Mouse (Mus musculus): ENCODE measurements around the gene Olfr275.
"Not testable (repeated sequence)": the region's sequence is repeated elsewhere in the genome, so short reads cannot be mapped to it uniquely, and the experiment has no call there.

Gene Olfr275

DNA sequence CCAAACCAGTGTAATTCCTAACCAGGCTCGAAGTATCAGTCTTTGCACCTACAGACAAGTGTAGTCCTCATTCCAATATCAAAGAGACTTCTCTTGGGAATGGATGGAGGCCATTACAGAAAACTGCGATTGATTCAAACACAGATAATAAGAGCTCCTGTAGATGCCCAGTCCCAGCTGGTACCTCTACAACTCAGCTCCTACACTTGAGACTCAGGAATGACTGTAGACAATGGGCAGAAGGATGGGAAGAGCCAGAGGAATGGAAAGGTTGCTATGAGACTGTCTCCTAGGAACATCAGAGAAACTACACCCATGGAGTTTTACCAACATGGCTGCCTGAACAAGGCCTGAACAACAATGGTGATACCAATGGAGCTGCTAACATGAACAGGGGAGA is at the start of gene Olfr275:
Gene Olfr275 (plus strand): TSS at position 301 of the 400 bp plus-strand sequence.
- no peak for DNase-seq

DNA sequence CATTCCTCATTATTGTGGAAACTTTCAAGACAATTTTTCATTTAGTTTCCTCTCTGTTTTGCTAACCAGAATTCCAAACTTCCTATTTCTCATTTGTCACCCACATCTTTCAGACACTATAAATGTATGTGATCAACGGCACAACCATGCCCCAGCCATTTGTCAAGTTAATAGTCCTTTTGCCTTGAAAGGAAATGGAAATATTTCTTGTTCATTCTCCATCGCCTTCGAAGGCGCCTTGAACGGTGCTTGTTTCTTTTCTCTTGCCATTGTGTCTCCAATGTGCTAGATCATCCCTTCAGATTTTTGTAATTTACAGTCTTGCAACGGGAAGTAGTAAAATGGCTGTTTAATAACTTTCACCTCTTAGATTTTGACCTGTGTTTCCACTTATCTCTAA is 48.8 kb upstream of the Olfr275 start:
- no peak for DNase-seq

DNA sequence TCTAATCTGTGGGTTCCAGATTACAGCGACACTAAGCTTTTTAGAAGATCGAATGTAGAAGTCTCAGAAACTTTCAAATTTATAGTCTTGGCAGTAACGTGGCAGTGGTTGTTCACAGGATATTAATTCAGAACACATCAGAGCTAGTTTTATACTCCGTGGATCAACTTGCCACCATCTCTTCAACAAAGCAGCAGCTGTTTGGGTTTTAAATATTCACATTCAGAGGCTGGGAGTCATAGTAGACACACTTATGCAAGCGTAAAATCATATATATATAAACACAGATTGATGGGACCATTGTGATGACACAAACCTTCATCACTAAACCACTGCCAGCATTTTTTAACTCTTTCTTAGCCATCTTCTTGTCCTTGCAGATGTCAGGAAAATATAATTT is 42.2 kb upstream of the Olfr275 start:
- no peak for DNase-seq

DNA sequence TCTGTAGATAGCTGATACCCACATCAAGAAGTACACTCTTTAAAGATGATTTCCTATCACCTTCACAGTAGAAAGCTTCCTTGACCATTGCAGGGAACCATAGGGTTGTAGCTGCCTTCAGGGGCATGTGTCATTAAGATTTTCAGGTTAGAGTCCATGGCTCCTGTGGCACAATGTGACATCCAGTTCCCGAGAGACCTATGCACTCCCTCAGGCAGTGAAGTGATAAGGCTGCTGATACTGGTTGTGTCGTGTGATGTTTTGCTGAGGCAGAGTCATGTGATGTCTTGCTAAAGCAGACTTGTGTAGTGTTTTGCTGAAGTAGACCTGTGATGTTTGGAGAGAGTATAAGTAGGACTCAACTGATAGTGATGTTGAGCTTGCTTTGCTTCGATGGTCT is 14.4 kb upstream of the Olfr275 start:
- no peak for DNase-seq

DNA sequence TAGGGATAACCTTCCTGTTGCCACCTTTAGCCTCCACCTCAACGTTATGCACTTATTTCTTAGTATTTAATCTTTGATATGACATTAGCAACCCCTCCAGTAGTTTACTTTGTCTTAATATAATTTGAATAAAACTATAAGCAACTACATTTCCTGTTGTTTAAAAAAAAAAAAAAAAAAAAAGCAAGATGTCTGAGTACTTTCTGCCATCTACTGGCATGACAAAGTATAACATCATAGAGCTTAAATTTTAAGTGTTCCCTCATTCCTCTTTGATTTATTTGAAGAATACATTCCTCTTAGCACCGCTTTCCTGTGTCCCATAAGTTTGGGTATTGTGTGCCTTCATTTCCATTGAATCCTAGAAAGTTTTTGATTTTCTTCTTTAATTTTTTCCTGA is 2.5 kb upstream of the Olfr275 start:
- DNase-seq, result no peak

DNA sequence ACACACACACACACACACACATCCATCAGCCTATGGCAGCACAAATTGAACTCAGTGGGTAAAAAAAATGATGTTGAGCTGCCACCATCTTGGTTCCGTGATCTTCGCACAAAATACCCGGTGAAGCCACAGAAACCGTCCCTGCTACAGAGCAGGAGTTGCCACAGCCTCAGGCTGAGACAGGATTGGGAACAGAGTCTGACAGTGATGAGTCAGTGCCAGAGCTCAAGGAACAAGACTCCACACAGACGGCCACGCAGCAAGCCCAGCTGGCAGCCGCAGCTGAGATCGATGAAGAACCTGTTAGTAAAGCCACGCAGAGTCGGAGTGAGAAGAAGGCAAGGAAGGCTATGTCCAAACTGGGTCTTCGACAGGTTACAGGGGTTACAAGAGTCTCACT is 7.0 kb downstream of the Olfr275 start:
- DNase-seq, result no peak

DNA sequence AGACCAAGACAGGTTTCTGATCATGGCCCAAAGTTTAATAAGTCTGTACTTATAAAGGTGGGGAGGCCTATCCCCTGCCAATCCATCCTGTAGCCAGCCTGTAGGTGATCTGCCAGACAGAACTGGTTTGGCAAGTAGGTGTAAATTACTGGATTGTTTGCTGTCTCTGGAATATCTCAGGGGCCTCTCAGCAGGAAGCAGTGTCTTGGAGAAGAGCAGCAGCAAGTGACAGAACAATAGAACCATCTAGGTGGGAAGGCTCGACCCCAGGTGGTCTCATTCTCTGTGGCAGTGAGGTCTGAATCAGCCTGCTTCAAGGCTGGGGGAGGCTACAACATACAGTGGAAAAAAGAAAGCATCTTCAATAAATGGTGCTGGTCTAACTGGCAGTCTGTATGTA is 31.0 kb downstream of the Olfr275 start:
- DNase-seq, result not testable (repeated sequence)

DNA sequence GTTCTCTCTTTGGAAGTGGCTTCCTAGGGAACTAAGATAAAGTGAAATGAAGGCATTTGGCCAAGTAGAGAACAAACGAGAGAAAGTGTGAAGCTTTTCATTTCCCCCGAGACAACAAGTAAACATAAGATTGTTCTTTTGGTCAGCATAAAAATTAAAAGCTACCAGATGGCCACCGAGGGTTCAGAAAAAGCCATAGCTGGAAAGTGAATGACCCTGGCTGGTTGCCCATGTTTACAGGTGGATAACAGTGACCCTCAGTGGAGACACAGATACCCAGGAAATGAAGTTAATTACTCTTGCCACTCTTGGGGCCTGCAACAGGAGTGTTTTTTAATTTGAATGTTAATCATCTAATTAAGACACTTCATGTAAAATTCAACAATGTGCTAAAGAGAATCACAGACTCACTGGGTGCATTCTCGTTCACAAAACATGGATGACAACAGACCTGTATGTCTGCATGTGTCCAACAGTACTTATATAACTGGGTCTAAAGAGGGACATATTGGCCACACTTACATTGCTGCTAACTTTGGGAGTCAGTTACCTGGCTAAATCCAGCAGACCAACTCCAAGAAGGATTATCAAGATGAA is 34.7 kb downstream of the Olfr275 start:
- peak; percentile 36 to 68 for DNase-seq

DNA sequence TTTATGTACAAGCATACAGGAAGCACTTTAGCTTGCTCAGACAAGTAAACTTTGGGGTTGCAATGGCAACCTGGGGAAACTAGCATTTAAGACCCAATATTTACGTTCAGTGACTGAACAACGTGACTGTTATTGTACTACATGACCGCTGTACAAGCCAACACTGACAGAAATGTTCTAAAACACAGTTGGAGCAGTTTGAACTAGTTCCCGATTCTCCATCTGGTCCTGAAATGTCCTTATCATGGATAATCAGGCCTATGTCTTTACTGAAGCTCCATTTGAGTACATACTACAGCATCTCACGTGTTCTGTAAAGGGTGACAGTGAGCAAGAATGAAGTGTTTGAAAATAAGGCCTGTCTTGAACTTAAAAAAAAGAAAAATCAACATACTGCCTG is 35.3 kb downstream of the Olfr275 start:
- no peak for DNase-seq

DNA sequence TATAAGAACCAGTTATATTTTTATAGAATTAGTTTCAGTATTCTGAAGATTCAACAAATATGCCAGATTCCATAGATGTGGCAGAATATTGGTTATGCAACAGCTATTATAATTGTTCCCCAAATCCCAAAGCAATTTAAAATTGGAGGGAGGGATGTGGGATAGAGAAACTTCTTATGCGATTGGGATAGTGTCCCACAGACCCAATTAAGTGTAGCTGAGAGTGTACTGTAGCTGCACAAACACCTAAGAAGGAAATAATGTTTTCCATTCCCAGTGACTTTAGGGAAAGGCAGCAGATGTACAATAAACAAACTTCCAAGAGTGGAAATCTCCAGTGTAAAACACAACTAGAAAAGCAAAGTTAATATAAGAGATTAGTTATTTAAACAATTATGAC is 44.7 kb downstream of the Olfr275 start, which contains the start of gene Olfr273:
Gene Olfr273 (minus strand): TSS at position 101 of the 400 bp plus-strand sequence.
- no peak for DNase-seq

DNA sequence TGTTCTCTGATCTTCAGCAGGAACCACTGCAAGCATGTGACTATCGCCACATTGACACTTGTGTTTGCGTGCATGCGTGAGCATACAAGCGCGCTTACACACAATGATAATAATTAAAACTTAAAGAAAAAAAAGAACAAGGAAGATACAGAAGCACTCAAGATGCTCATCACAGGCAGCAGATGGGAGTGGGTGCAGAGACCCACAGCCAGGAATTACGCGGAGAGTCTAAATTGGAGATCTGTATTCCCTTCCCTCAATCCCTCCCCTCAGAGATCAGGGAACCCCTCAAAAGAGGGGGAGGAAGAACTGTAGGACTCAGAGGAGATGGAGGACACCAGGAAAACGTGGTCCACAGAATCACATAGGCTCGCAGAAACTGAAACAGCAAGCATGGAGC is 49.8 kb downstream of the Olfr275 start:
- no peak for DNase-seq

Measured in cerebellum, postnatal 25 days (tissue).